Mouse (Mus musculus) frontal cortex, adult (tissue): ENCODE results near the gene Eif3d.
A peak's percentile ranks its signal among the peaks of the same experiment; 100 is the strongest.

ENCODE experiments used
- ATAC-seq: cut with Nextera tagmentation; 2 replicates; pipeline ENCODE4 v1.9.2; 2017; ENCODE audit warnings: mild to moderate bottlenecking, moderate library complexity, mixed read lengths; ENCODE audit not compliant: low TSS enrichment

Gene Eif3d

DNA sequence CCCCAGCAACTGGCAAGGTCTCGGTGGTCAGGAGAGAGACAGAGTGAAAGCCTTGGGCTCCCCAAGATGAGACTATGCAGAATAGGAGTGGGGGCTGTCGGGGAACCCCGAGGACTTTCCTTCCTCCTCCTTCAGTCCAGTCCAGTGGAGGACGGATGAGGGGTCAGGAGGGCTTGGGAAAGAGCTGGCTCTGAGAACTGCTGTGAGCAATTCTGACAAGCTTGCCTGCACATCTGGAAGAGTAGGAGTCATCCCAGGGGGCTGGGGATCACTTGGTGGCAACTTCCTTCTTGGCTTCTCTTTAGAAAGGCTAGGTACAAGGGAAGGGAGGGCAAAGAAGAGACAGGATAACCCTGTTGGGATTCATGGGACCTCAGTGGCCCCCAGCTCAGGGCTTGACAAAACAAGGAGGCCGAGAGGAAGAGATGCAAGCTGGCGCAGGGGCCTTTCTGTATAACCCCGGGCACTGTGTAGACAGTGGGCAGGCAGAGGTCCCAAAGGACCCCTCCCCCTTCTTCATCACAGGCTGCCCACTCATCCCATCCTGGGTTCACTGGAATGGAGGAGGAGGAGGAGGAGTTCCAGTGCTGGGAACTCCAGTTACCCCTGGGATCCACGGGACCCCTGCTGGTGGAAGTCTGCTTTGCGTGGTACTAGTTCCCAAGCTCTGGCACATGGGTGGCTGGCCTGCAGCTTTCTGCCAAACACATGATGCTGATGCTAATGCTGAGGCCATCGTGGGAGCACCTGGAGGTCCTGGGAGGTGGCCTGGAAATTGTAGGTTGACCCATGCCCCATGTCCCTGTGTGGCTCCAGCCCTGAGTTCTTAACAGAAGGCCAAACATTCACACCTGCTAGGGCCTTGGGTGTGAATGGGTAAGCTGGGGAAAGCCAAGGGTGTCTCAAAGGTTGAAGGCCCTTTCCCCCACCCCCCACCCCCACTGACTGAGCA, 49.8 kb downstream of the Eif3d start:
- no peak for ATAC-seq

GRCm38 (mm10) chr15:77919441-77919840, 51.2 kb downstream of the Eif3d start:
- no peak for ATAC-seq

DNA sequence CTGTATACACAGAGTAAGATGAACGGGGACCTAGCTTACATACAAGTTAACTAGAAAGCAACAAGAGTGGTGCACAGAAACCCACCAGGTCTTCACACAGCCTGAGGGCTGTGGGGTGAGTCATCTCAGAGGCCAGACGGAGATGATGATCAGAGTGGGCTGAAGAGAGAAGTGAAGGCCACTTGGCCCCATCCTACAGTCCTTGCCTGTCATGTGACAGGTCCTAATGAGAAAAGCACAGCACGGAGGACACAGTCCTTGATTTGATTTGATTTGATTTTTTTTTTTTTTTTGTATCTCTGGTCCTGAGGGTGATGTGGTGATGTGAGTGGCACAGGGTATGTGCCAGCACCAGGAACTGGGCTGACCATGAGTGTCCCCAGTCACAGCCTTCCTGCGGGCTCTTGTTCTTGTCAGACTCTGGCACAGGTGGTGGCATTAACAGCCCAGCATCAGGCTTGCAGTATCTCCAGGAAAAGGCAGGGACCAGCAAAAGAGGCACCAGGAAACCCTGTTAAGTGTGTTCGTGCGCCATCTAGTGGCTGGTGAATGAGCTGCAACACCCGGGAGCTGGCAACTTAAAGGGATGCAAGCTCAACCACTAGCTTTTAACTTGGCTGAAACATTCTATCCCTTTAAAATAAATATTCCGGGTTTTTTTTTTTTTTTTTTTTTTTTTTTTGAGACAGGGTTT, 53.6 kb downstream of the Eif3d start:
- peak; percentile 84 for ATAC-seq

GRCm38 (mm10) chr15:77915287-77915686, 55.3 kb downstream of the Eif3d start:
- no peak for ATAC-seq

GRCm38 (mm10) chr15:77914507-77914906, 56.1 kb downstream of the Eif3d start:
- no peak for ATAC-seq

GRCm38 (mm10) chr15:77913054-77913453, 57.6 kb downstream of the Eif3d start:
- ATAC-seq: no peak

GRCm38 (mm10) chr15:77912585-77912984, 58.0 kb downstream of the Eif3d start:
- no peak for ATAC-seq

DNA sequence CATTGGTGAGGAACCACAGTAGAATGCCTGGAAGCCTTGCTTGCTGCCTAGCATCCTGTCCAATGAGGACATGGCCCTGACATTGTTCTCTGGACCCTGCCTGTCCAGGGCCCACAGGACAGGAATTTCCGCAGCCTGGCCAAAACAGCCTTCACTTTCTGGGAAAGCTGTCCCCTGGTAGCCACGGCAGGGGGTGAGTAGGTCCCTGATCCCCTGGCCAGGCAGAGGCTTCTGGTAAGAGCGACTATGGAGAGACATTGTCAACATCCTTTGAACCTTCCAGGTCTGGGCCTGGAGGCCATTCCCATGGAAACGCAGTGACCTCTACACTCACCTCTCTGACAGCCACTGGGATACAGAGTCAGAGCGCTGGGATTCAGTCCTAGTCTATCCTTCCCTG, 58.6 kb downstream of the Eif3d start:
- ATAC-seq: no peak

- no peak for ATAC-seq
These were observed 59.5 kb downstream of the Eif3d start for GRCm38 (mm10) chr15:77911065-77911464.
